Comparison of ENCODE assay signal across 11 mouse cellular contexts in genomic region chr13:14649301-14649700, GRCm38 (mm10). TPM values are rescaled to one million over a fixed set of nuclear protein-coding genes. Genes with fewer than 3 reads are reported as not detected.
DNase-seq lines count a peak whose midpoint lies in the region; TF ChIP-seq lines count a peak whose summit lies in the region.
"Had no signal": no experiment of that assay in that cellular context is flagged by ENCODE, and none has a peak within 500 bp of the region (broad histone marks: within the 10 kb centered on the region; RNA-seq: fewer than 3 reads in every experiment).

No protein-coding gene starts in this region.

- peak; percentile 67 for TF ChIP-seq CTCF in left cerebral cortex, adult 2 months (IDR thresholded peaks at IDR 0.05)

- peak; percentile 30 for DNase-seq in adrenal gland, postnatal 10 days
- DNase-seq in adrenal gland, postnatal 25 days = no peak
- DNase-seq in left cerebral cortex, adult 2 months (ENCODE audit: extremely low spot score in 1 of 2, low spot score in 2 of 2) = no peak
- DNase-seq in left cerebral cortex, postnatal 36 days (ENCODE audit: low spot score in 2 of 2) = no peak
- peak; percentile 28 for DNase-seq in ZHBTc4 (ENCODE audit: low read depth, low spot score)
- peak; percentile 15 for DNase-seq in lung, postnatal 25 days (ENCODE audit: low spot score)
- DNase-seq in adrenal gland, adult 2 months = no peak
- DNase-seq in thymus, postnatal 36 days = no peak

- intact Hi-C loops in left cerebral cortex, adult 2 months (cut with DNase I) = loop anchor here (5.0 kb wide), 1 partner anchor 1068 kb away; no protein-coding TSS in a partner anchor
- intact Hi-C loops in left cerebral cortex, postnatal 36 days (cut with DNase I) = loop anchor here (10.0 kb wide), 1 partner anchor 1336 kb away; no protein-coding TSS in a partner anchor

- no peak overlapping the region for H3K4me3 ChIP-seq in left cerebral cortex, adult 2 months
- H3K4me3 ChIP-seq: embryonic facial prominence, embryonic 15.5 days; limb, embryonic 12.5 days; stomach, embryonic 15.5 days had no signal

- no peak overlapping the region for H3K27ac ChIP-seq in left cerebral cortex, adult 2 months
- H3K27ac ChIP-seq: embryonic facial prominence, embryonic 15.5 days; limb, embryonic 12.5 days; stomach, embryonic 15.5 days had no signal

RNA-seq across cellular contexts. Expression of gene AW209491, which starts 19.3 kb away (rescaled TPM):
- 10 to 100 TPM; 15.9 to 16.4 TPM for total RNA-seq in adrenal gland, postnatal 10 days (2021)
- total RNA-seq in adrenal gland, postnatal 25 days (2021) = 17.6 and 18.9 TPM in 2 replicates
- total RNA-seq in left cerebral cortex, adult 2 months (2021) = 10 to 100 TPM; 22.3 to 22.7 TPM
- 10 to 100 TPM; 23.3 to 25.2 TPM for total RNA-seq in left cerebral cortex, postnatal 36 days (2021)
- total RNA-seq in adrenal gland, adult 2 months (2021) = 10 to 100 TPM; 16.9 to 19.1 TPM
- polyA plus RNA-seq in adrenal gland, adult 2 months (2012; rRNA removed) = 1.6 and 2.1 TPM in 2 replicates

RNA-seq across cellular contexts. Expression of gene Psma2, which starts 36.3 kb away (rescaled TPM):
- total RNA-seq in adrenal gland, postnatal 10 days (2021) = 10 to 100 TPM; 94.3 to 99.3 TPM
- total RNA-seq in adrenal gland, postnatal 25 days (2021) = 99.8 and 114 TPM in 2 replicates
- 10 to 100 TPM; 54.0 to 55.7 TPM for total RNA-seq in left cerebral cortex, adult 2 months (2021)
- total RNA-seq in left cerebral cortex, postnatal 36 days (2021) = 10 to 100 TPM; 54.4 to 56.4 TPM
- 100 to 1,000 TPM in 1 of 2 experiments, 10 to 100 TPM in 1; 99.6 to 106 TPM for total RNA-seq in adrenal gland, adult 2 months (2021)
- 18.4 and 20.2 TPM in 2 replicates for polyA plus RNA-seq in adrenal gland, adult 2 months (2012; rRNA removed)

RNA-seq across cellular contexts. Expression of gene Mrpl32, which starts 36.3 kb away (rescaled TPM):
- 10 to 100 TPM; 57.5 to 61.1 TPM for total RNA-seq in adrenal gland, postnatal 10 days (2021)
- total RNA-seq in adrenal gland, postnatal 25 days (2021) = 59.3 and 69.2 TPM in 2 replicates
- 10 to 100 TPM; 26.3 to 30.4 TPM for total RNA-seq in left cerebral cortex, adult 2 months (2021)
- 10 to 100 TPM; 30.2 to 34.4 TPM for total RNA-seq in left cerebral cortex, postnatal 36 days (2021)
- total RNA-seq in adrenal gland, adult 2 months (2021) = 10 to 100 TPM; 49.8 to 83.5 TPM
- polyA plus RNA-seq in adrenal gland, adult 2 months (2012; rRNA removed) = 8.9 and 10.7 TPM in 2 replicates

Comparison
In these comparisons a context has a peak if more than half of its experiments do, and no peak if none do; other contexts are left out.
1. DNase-seq: peak in adrenal gland, postnatal 10 days (single experiment), ZHBTc4 (single experiment) and lung, postnatal 25 days (single experiment); none in adrenal gland, postnatal 25 days (single experiment), left cerebral cortex, adult 2 months (0 of 2), left cerebral cortex, postnatal 36 days (0 of 2), adrenal gland, adult 2 months (single experiment) and thymus, postnatal 36 days (0 of 2).